Mouse (Mus musculus): Measurements from ENCODE around the gene Adamtsl5.

GRCm38 (mm10) chr10:80302471-80302881 lies 45.7 kb downstream of the Adamtsl5 start:
- TF ChIP-seq POLR2A (IDR thresholded peaks at IDR 0.05; ENCODE audit: extremely low read depth, insufficient read depth, low read length), result no peak
- TF ChIP-seq CTCF (IDR thresholded peaks at IDR 0.05; ENCODE audit: low read depth, low read length), result no peak
